Mouse (Mus musculus) intestine, embryonic 14.5 days (tissue): ENCODE results near the gene Asxl1. TPM values are rescaled to one million over a fixed set of nuclear protein-coding genes. Genes with fewer than 3 reads are reported as not detected.

Experiments
- ATAC-seq: fragments of 200-750 bp; cut with Nextera tagmentation; replicated peaks from 2 replicates; pipeline ENCODE4 v1.8.0; 2017; ENCODE audit warnings: low read depth, moderate number of reproducible peaks, moderate TSS enrichment, moderate library complexity; ENCODE audit not compliant: low FRiP score, low TSS enrichment
- DNase-seq: peaks from one replicate; pipeline ENCODE4 v3.0.0-alpha.2; 2018; ENCODE audit warnings: low spot score
- H3K27ac ChIP-seq: fragments of 300-500 bp; sonication (generic); 2 replicates; pipeline ENCODE4 v1.5.1; 2014; ENCODE audit warnings: low read depth, mild to moderate bottlenecking, control low read depth
- H3K27me3 ChIP-seq: fragments of 300-500 bp; sonication (generic); replicated peaks from 2 replicates; pipeline ENCODE4 v1.6.1; 2014; ENCODE audit warnings: low read length, control low read depth; ENCODE audit not compliant: control insufficient read depth, insufficient read depth
- H3K36me3 ChIP-seq: fragments of 300-500 bp; sonication (generic); 2 replicates; pipeline ENCODE4 v1.6.1; 2014; ENCODE audit warnings: low read length, control low read depth; ENCODE audit not compliant: control insufficient read depth, insufficient read depth
- H3K4me1 ChIP-seq: fragments of 300-500 bp; sonication (generic); replicated peaks from 2 replicates; pipeline ENCODE4 v1.6.1; 2014; ENCODE audit warnings: low read length, control low read depth, mixed read lengths; ENCODE audit not compliant: control insufficient read depth, insufficient read depth
- H3K4me2 ChIP-seq: fragments of 300-500 bp; sonication (generic); 2 replicates; pipeline ENCODE4 v1.6.1; 2014; ENCODE audit warnings: low read length
- H3K4me3 ChIP-seq: fragments of 300-500 bp; sonication (generic); 2 replicates; pipeline ENCODE4 v1.5.1; 2014; ENCODE audit warnings: low read depth, low read length, control low read depth, mixed read lengths
- H3K9ac ChIP-seq: fragments of 300-500 bp; sonication (generic); 2 replicates; pipeline ENCODE4 v1.6.1; 2014; ENCODE audit warnings: mild to moderate bottlenecking, low read length
- H3K9me3 ChIP-seq: fragments of 300-500 bp; sonication (generic); 2 replicates; pipeline ENCODE4 v1.6.1; 2016; ENCODE audit warnings: low read length, control low read depth; ENCODE audit not compliant: control insufficient read depth
- WGBS: fragments of 180-500 bp; shearing (Covaris S2); extraction: QIAGEN DNeasy Blood & Tissue Kit; methylation state at CpG from one replicate; pipeline ENCODE4 v1.1.7; 2014; 5-methylcytosine and 5-hydroxymethylcytosine counted together
- polyA plus RNA-seq: library from polyadenylated mRNA; unstranded; fragments of >200 nt; fragmentation: Nextera tagmentation; extraction: Ambion mirVana; gene quantifications from 2 replicates; pipeline ENCODE4 v1.2.1, GENCODE M21; 2014

Gene Asxl1
- polyA plus RNA-seq, 1 experiment from 2014 or later: 15.6 TPM

DNA sequence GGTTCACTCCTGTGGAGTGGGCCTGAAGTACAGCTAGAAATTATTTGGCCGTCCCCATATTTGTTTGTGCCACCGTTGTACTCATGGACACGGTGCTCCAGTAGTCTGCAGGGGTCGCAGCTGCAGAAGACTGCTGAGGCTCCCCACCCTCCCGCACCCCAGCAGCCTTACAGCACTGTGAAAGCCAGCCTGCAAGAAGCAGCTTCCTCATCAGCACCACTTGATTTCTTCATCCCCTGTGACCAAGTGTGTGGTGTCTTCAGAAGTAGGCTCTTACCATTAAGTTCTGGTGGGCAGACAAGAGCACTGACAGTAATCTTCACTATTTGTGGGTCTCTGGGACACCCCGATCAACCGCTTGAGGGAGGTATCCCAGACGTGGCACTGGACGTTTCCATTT is 32.7 kb upstream of the Asxl1 start:
- H3K4me3 ChIP-seq: no peak overlapping the region
- no peak overlapping the region for H3K9ac ChIP-seq
- no peak overlapping the region for H3K27ac ChIP-seq
- ATAC-seq: no peak
- H3K4me1 ChIP-seq: no peaks in the 10 kb centered on the region
- H3K4me2 ChIP-seq: no peak overlapping the region
- DNase-seq: no peak
- no peaks in the 10 kb centered on the region for H3K9me3 ChIP-seq
- H3K36me3 ChIP-seq: peaks cover 15% of the 10 kb centered on the region
- H3K27me3 ChIP-seq: no peaks in the 10 kb centered on the region
- WGBS: 88% methylated on average over 9 of the region's 9 CpGs

GRCm38 (mm10) chr2:153318408-153318807 is 27.2 kb upstream of the Asxl1 start:
- 91% methylated on average over 4 of the region's 4 CpGs for WGBS
- DNase-seq (no peak), ATAC-seq (no peak)
- Histone ChIP-seq H3K4me3 (no peak overlapping the region), H3K9me3 (no peaks in the 10 kb centered on the region), H3K27ac (no peak overlapping the region), H3K4me2 (no peak overlapping the region), H3K9ac (no peak overlapping the region), H3K36me3 (peaks cover 49% of the 10 kb centered on the region), H3K27me3 (no peaks in the 10 kb centered on the region), H3K4me1 (no peaks in the 10 kb centered on the region)

DNA sequence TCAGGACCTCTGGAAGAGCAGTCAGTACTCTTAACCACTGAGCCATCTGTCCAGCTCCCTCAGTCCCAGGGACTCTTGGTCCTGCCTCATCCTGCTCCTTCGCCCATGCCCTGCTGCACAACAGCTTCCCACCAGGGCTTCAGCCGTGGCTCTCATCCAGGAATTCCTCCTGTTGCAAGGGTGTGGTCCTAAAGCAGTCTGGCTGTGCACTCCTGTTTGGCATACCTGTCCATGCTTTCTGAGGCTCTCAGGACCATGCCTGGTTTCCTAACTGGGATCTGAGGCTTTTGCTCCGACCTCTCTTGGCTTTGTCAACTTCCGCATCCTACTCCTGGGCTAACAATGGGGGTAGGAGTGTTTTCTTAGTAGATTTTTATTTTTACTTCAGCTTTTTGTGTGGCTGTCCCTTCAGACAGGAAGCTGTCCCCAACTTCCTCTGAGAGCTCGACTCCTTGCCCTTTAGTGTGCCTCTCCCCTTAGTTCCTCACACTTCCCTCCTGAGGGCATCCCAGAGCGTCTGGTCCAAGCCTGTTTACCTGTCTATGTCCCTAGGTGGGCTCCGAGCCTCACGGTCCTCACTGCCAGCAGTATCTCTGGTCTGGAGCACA is 26.5 kb upstream of the Asxl1 start:
- peaks cover 56% of the 10 kb centered on the region for H3K36me3 ChIP-seq
- no peaks in the 10 kb centered on the region for H3K27me3 ChIP-seq
- WGBS: 78% methylated on average over 8 of the region's 8 CpGs
- H3K9me3 ChIP-seq: no peaks in the 10 kb centered on the region
- no peak overlapping the region for H3K27ac ChIP-seq
- no peak for DNase-seq
- H3K9ac ChIP-seq: no peak overlapping the region
- H3K4me2 ChIP-seq: no peak overlapping the region
- H3K4me3 ChIP-seq: no peak overlapping the region
- H3K4me1 ChIP-seq: no peaks in the 10 kb centered on the region
- ATAC-seq: no peak

DNA sequence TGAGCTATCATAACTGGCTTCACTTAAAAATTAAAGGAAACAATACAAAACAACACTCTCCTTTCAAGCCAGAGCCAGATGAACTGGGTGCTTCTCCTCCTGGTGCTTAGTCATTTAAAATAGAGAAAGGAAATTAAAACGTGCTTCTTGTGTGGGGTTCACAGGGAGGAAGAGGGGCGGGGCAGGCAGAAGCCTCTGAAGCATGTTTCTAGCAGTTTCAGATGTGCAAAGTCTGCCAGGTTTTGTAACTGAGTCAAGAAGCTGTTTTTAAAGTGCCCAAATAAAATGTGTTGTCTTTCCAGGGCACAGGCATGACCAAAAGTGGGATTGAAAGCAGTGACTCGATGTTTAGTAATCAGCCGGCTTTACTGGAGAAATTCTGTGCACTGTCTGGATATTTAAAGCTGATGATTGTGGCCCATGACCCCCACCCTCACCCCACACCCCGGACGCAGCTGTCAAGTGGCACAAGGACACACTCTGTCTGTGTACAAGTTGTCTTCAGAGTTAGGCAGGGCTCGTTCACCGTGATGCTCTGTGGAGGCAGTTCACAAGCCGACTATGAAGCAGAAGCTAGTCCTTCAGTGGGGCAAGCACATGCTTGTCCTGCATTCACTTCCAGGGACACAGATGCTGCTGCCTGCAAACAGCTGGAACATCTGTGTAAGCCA is 19.8 kb upstream of the Asxl1 start:
- Histone ChIP-seq H3K9me3 (no peaks in the 10 kb centered on the region), H3K27me3 (no peaks in the 10 kb centered on the region), H3K4me2 (no peak overlapping the region), H3K4me1 (no peaks in the 10 kb centered on the region), H3K27ac (no peak overlapping the region), H3K9ac (no peak overlapping the region), H3K36me3 (peaks cover 62% of the 10 kb centered on the region), H3K4me3 (no peak overlapping the region)
- WGBS: 74% methylated on average over 9 of the region's 9 CpGs
- no peak for DNase-seq
- no peak for ATAC-seq

GRCm38 (mm10) chr2:153332271-153332670 is 13.4 kb upstream of the Asxl1 start:
- Histone ChIP-seq H3K4me2 (no peak overlapping the region), H3K36me3 (peaks cover 40% of the 10 kb centered on the region), H3K27ac (no peak overlapping the region), H3K4me1 (peaks cover under 1% of the 10 kb centered on the region; the same call in 1 of the 2 replicates), H3K9ac (no peak overlapping the region), H3K9me3 (no peaks in the 10 kb centered on the region), H3K27me3 (no peaks in the 10 kb centered on the region), H3K4me3 (no peak overlapping the region)
- DNase-seq: no peak
- ATAC-seq: no peak
- WGBS: 91% methylated on average over 5 of the region's 5 CpGs

GRCm38 (mm10) chr2:153332981-153333380 is 12.6 kb upstream of the Asxl1 start:
- Histone ChIP-seq H3K9me3 (no peaks in the 10 kb centered on the region), H3K4me1 (peaks cover 6% of the 10 kb centered on the region; the same call in 1 of the 2 replicates), H3K4me3 (no peak overlapping the region), H3K27me3 (no peaks in the 10 kb centered on the region), H3K4me2 (no peak overlapping the region), H3K27ac (no peak overlapping the region), H3K9ac (no peak overlapping the region), H3K36me3 (peaks cover 38% of the 10 kb centered on the region)
- WGBS: 88% methylated on average over 3 of the region's 3 CpGs
- no peak for DNase-seq
- no peak for ATAC-seq

GRCm38 (mm10) chr2:153333822-153334232 is 11.8 kb upstream of the Asxl1 start:
- Histone ChIP-seq H3K4me2 (no peak overlapping the region), H3K9ac (no peak overlapping the region), H3K36me3 (peaks cover 31% of the 10 kb centered on the region), H3K4me3 (no peak overlapping the region), H3K27ac (no peak overlapping the region), H3K4me1 (peaks cover 10% of the 10 kb centered on the region; the same call in 1 of the 2 replicates), H3K27me3 (no peaks in the 10 kb centered on the region), H3K9me3 (no peaks in the 10 kb centered on the region)
- ATAC-seq (no peak), DNase-seq (no peak)
- 76% methylated on average over 6 of the region's 6 CpGs for WGBS

- DNase-seq (no peak), ATAC-seq (no peak)
- Histone ChIP-seq H3K36me3 (peaks cover 31% of the 10 kb centered on the region), H3K9ac (no peak overlapping the region), H3K9me3 (no peaks in the 10 kb centered on the region), H3K4me3 (no peak overlapping the region), H3K27me3 (no peaks in the 10 kb centered on the region), H3K27ac (no peak overlapping the region), H3K4me2 (no peak overlapping the region), H3K4me1 (peaks cover 12% of the 10 kb centered on the region; the same call in 1 of the 2 replicates)
- 81% methylated on average over 3 of the region's 3 CpGs for WGBS
These were observed 11.3 kb upstream of the Asxl1 start for GRCm38 (mm10) chr2:153334281-153334680.

- H3K9ac ChIP-seq: no peak overlapping the region
- no peak overlapping the region for H3K4me3 ChIP-seq
- H3K27me3 ChIP-seq: no peaks in the 10 kb centered on the region
- peaks cover 12% of the 10 kb centered on the region; the same call in 1 of the 2 replicates for H3K4me1 ChIP-seq
- DNase-seq (no peak), ATAC-seq (no peak)
- no peak overlapping the region for H3K4me2 ChIP-seq
- no peaks in the 10 kb centered on the region for H3K9me3 ChIP-seq
- peaks cover 13% of the 10 kb centered on the region for H3K36me3 ChIP-seq
- no peak overlapping the region for H3K27ac ChIP-seq
- 43% methylated on average over 2 of the region's 2 CpGs for WGBS
These were observed 9.5 kb upstream of the Asxl1 start for GRCm38 (mm10) chr2:153336117-153336516.
